Mouse (Mus musculus): ENCODE results near the gene Olfr1310. TPM values are rescaled to one million over a fixed set of nuclear protein-coding genes. Genes with fewer than 3 reads are reported as not detected.

Olfr1310 gene
- polyA plus RNA-seq, 2 experiments, result 0.01 TPM; not detected in 1

DNA sequence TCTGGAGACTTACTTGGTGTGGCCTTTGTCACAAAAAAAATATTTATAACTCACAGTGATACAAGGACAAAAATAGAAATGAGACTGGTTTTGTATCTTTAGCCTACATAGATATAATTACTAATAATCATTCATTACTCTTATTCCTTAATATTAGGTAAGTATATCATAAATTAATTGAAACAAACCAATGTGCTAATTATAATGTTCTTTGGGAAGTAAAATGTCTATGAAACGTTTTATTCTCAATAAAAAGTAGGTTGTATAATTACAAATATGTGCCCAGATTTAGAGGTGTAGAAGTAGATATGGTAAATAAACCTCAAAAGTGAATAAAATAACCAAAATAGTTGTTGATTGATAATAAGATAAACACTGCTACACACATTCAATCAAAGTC, 47.7 kb downstream of the Olfr1310 start, which contains the start of gene Olfr1308:
Olfr1308 (minus strand) TSS at position 101 of the 400 bp plus-strand sequence.
- H3K4me1 ChIP-seq (ENCODE audit: control insufficient read depth, insufficient read depth, low read length), result no peaks in the 10 kb centered on the region
- WGBS, result 53% methylated on average over 1 of the region's 1 CpGs
- no peak for ATAC-seq (ENCODE audit: low FRiP score, low read depth)

More for the DNA sequence above, 47.7 kb downstream of the Olfr1310 start, which contains the start of gene Olfr1308:
- Histone ChIP-seq H3K4me3 (replicated peaks; ENCODE audit: low read length) (no peak within 1 kb of the TSS), H3K9ac (ENCODE audit: low read depth, low read length, severe bottlenecking) (no peak within 1 kb of the TSS), H3K36me3 (ENCODE audit: control insufficient read depth, insufficient read depth, low read length) (no peaks in the 10 kb centered on the region), H3K27me3 (ENCODE audit: control insufficient read depth, insufficient read depth, low read length) (no peaks in the 10 kb centered on the region), H3K27ac (replicated peaks; ENCODE audit: low read depth, low read length) (no peak within 1 kb of the TSS), H3K9me3 (ENCODE audit: control insufficient read depth, low read length) (no peaks in the 10 kb centered on the region), H3K4me2 (replicated peaks; ENCODE audit: low read depth, low read length, severe bottlenecking) (no peak within 1 kb of the TSS)
- TF ChIP-seq POLR2A (IDR thresholded peaks at IDR 0.05; ENCODE audit: borderline replicate concordance, extremely low read depth, insufficient read depth, insufficient read length), result no peak
- no peak for DNase-seq (ENCODE audit: low spot score)

Other genes with a start within 250 kb of the Olfr1310 start
- gene Olfr1302, start 235.3 kb downstream of the Olfr1310 start, polyA plus RNA-seq (2012; rRNA removed), result not detected in 2 replicates
- gene Olfr1302, start 235.3 kb downstream of the Olfr1310 start, polyA plus RNA-seq (2014; fragmentation: Nextera tagmentation; extraction: Ambion mirVana), result not detected in 2 replicates
- not detected in 2 replicates for gene Olfr1303, start 192.4 kb downstream of the Olfr1310 start, polyA plus RNA-seq (2012; rRNA removed)
- not detected in 2 replicates for gene Olfr1303, start 192.4 kb downstream of the Olfr1310 start, polyA plus RNA-seq (2014; fragmentation: Nextera tagmentation; extraction: Ambion mirVana)
- gene Olfr1305, start 135.6 kb downstream of the Olfr1310 start, polyA plus RNA-seq (2012; rRNA removed), result not detected in 2 replicates
- gene Olfr1305, start 135.6 kb downstream of the Olfr1310 start, polyA plus RNA-seq (2014; fragmentation: Nextera tagmentation; extraction: Ambion mirVana), result not detected in 2 replicates
- not detected in 2 replicates for gene Olfr1306, start 96.4 kb downstream of the Olfr1310 start, polyA plus RNA-seq (2012; rRNA removed)
- gene Olfr1306, start 96.4 kb downstream of the Olfr1310 start, polyA plus RNA-seq (2014; fragmentation: Nextera tagmentation; extraction: Ambion mirVana), result not detected in 2 replicates
- not detected in 2 replicates for gene Olfr1307, start 63.3 kb downstream of the Olfr1310 start, polyA plus RNA-seq (2012; rRNA removed)
- gene Olfr1307, start 63.3 kb downstream of the Olfr1310 start, polyA plus RNA-seq (2014; fragmentation: Nextera tagmentation; extraction: Ambion mirVana), result 0.01 TPM in 1 of 2 replicates, not detected in the other
- not detected in 2 replicates for gene Olfr1308, start 47.8 kb downstream of the Olfr1310 start, polyA plus RNA-seq (2012; rRNA removed)
- gene Olfr1308, start 47.8 kb downstream of the Olfr1310 start, polyA plus RNA-seq (2014; fragmentation: Nextera tagmentation; extraction: Ambion mirVana), result not detected in 2 replicates
- gene Olfr1309, start 22.4 kb downstream of the Olfr1310 start, polyA plus RNA-seq (2012; rRNA removed), result not detected in 2 replicates
- not detected in 2 replicates for gene Olfr1309, start 22.4 kb downstream of the Olfr1310 start, polyA plus RNA-seq (2014; fragmentation: Nextera tagmentation; extraction: Ambion mirVana)
- gene Olfr1311, start 11.7 kb upstream of the Olfr1310 start, polyA plus RNA-seq (2012; rRNA removed), result not detected in 2 replicates
- not detected in 2 replicates for gene Olfr1311, start 11.7 kb upstream of the Olfr1310 start, polyA plus RNA-seq (2014; fragmentation: Nextera tagmentation; extraction: Ambion mirVana)
- gene Olfr1312, start 37.5 kb upstream of the Olfr1310 start, polyA plus RNA-seq (2012; rRNA removed), result not detected in 2 replicates
- gene Olfr1312, start 37.5 kb upstream of the Olfr1310 start, polyA plus RNA-seq (2014; fragmentation: Nextera tagmentation; extraction: Ambion mirVana), result not detected in 2 replicates
- gene Olfr1313, start 65.1 kb upstream of the Olfr1310 start, polyA plus RNA-seq (2012; rRNA removed), result not detected in 2 replicates
- not detected in 2 replicates for gene Olfr1313, start 65.1 kb upstream of the Olfr1310 start, polyA plus RNA-seq (2014; fragmentation: Nextera tagmentation; extraction: Ambion mirVana)
- 0.10 TPM in 1 of 2 replicates, not detected in the other for gene Olfr1314, start 84.1 kb upstream of the Olfr1310 start, polyA plus RNA-seq (2012; rRNA removed)
- not detected in 2 replicates for gene Olfr1314, start 84.1 kb upstream of the Olfr1310 start, polyA plus RNA-seq (2014; fragmentation: Nextera tagmentation; extraction: Ambion mirVana)
- gene Olfr1315-ps1, start 102.7 kb upstream of the Olfr1310 start, polyA plus RNA-seq (2012; rRNA removed), result not detected in 2 replicates
- not detected in 2 replicates for gene Olfr1315-ps1, start 102.7 kb upstream of the Olfr1310 start, polyA plus RNA-seq (2014; fragmentation: Nextera tagmentation; extraction: Ambion mirVana)
- gene Olfr1316, start 122.3 kb upstream of the Olfr1310 start, polyA plus RNA-seq (2012; rRNA removed), result 0.05 TPM in 1 of 2 replicates, not detected in the other
- not detected in 2 replicates for gene Olfr1316, start 122.3 kb upstream of the Olfr1310 start, polyA plus RNA-seq (2014; fragmentation: Nextera tagmentation; extraction: Ambion mirVana)
- not detected in 2 replicates for gene Olfr1317, start 127.6 kb upstream of the Olfr1310 start, polyA plus RNA-seq (2012; rRNA removed)
- gene Olfr1317, start 127.6 kb upstream of the Olfr1310 start, polyA plus RNA-seq (2014; fragmentation: Nextera tagmentation; extraction: Ambion mirVana), result not detected in 2 replicates
- not detected in 2 replicates for gene Olfr1318, start 141.5 kb upstream of the Olfr1310 start, polyA plus RNA-seq (2012; rRNA removed)
- gene Olfr1318, start 141.5 kb upstream of the Olfr1310 start, polyA plus RNA-seq (2014; fragmentation: Nextera tagmentation; extraction: Ambion mirVana), result not detected in 2 replicates
- 39.9 and 64.6 TPM in 2 replicates for gene Lpcat4, start 226.8 kb upstream of the Olfr1310 start, polyA plus RNA-seq (2012; rRNA removed)
- gene Lpcat4, start 226.8 kb upstream of the Olfr1310 start, polyA plus RNA-seq (2014; fragmentation: Nextera tagmentation; extraction: Ambion mirVana), result 19.7 and 20.9 TPM in 2 replicates
- not detected in 2 replicates for gene Nutm1, start 246.6 kb upstream of the Olfr1310 start, polyA plus RNA-seq (2012; rRNA removed)
- not detected in 2 replicates for gene Nutm1, start 246.6 kb upstream of the Olfr1310 start, polyA plus RNA-seq (2014; fragmentation: Nextera tagmentation; extraction: Ambion mirVana)
- gene Nop10, start 249.2 kb upstream of the Olfr1310 start, polyA plus RNA-seq (2012; rRNA removed), result 147 and 150 TPM in 2 replicates
- 193 and 210 TPM in 2 replicates for gene Nop10, start 249.2 kb upstream of the Olfr1310 start, polyA plus RNA-seq (2014; fragmentation: Nextera tagmentation; extraction: Ambion mirVana)

Data from limb, embryonic 14.5 days (tissue).